Mouse (Mus musculus) cerebellum, adult 11-12 months (tissue): ENCODE measurements around the gene Itgax.
"Not testable (repeated sequence)": the region's sequence is repeated elsewhere in the genome, so short reads cannot be mapped to it uniquely, and the experiment has no call there.

Experiments
- DNase-seq: peaks from one replicate; pipeline ENCODE4 v3.0.0; 2022

Itgax gene

GRCm38 (mm10) chr7:128128741-128129720 is at the start of gene Itgax:
Gene Itgax (plus strand): TSS chr7:128129547.
- DNase-seq: no peak

- no peak for DNase-seq
Measured at GRCm38 (mm10) chr7:128080012-128080411, 49.3 kb upstream of the Itgax start.

DNA sequence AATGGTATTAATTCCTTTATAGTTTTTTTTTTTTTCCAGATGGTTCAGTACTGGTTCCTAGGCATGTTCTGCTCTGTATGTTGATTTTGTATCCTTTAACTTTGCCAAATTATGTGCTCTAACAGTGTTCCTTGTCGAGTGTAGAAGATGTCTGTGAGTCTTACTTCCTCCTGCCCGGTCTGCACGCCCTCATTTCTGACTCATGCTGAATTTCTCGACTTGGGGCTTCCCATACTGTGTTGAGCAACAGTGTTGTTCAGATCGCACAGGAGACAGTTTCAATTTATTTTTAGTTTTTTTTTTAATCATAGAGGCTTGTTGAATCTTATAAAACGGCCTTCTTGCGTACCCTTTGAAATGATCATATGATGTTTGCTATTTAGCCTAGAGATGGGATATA is 40.2 kb upstream of the Itgax start:
- no peak for DNase-seq

DNA sequence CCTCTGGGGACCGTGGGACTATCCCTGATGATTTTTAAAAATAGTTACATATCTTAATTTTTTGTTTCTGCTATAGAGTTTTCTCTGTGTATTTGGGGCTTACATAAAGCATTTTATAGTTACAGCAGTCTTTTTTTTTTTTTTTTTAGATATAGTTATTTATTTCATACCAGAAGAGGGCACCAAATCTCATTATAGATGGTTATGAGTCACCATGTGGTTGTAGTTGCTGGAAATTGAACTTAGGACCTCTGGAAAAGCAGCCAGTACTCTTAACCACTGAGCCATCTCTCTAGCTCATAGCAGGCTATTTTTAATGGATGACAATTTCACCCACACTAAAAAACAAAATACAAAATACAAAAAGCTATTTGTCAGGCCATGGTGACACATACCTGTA is 31.2 kb upstream of the Itgax start:
- DNase-seq: no peak

- no peak for DNase-seq
Measured at GRCm38 (mm10) chr7:128100742-128101357, 28.5 kb upstream of the Itgax start.

DNA sequence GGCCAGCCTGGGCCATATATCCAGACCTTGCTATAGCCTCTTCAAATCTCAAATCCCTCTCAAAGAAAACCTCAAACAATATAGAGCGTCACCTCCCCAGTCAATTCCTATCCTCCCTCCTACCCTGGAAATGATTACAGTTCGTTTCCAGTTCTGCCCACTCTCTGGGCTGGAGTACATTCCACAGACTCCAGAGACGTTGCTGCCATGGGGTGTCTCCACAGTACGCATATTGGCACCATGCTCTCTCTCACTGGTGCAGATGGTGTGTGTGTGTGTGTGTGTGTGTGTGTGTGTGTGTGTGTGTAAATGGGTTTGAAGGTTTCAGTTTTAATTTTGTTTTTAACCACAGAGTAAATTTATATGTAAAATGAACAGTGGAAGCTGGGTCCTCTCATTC is 24.1 kb upstream of the Itgax start:
- no peak for DNase-seq

- DNase-seq: no peak
Measured at GRCm38 (mm10) chr7:128107462-128107861, 21.9 kb upstream of the Itgax start.

DNA sequence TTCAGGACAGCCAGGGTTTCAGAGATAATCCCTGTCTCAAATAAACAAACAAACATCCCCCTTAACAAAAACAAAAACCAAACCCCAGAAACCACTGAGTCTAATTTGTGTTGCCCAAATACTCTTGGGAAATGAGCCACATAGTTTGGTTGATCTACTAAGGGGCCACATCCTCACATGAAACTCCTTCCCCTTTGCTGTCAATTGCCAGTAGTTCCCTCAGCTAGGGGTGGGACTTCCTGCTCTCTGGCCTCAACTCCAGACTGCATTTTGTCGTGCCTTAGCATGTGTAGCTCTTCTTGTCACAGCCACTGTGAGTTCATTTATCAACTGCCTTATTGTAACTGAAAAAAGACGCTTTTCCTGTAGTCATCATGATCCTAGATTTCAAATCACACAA is 19.0 kb upstream of the Itgax start:
- no peak for DNase-seq

DNA sequence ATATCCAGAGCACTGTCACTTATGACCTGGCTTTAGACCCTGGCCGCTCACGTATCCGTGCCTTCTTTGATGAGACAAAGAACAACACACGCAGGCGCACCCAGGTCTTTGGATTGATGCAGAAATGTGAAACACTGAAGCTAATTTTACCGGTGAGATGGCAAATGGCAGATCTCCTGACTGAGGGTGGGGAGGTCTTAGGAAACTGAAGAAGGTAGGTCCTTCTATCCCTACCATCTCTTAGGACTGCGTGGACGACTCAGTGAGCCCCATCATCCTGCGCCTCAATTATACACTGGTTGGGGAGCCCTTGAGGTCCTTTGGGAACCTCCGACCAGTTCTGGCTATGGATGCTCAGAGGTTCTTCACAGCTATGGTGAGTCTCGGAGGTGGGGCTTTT is 17.2 kb upstream of the Itgax start:
- no peak for DNase-seq

DNA sequence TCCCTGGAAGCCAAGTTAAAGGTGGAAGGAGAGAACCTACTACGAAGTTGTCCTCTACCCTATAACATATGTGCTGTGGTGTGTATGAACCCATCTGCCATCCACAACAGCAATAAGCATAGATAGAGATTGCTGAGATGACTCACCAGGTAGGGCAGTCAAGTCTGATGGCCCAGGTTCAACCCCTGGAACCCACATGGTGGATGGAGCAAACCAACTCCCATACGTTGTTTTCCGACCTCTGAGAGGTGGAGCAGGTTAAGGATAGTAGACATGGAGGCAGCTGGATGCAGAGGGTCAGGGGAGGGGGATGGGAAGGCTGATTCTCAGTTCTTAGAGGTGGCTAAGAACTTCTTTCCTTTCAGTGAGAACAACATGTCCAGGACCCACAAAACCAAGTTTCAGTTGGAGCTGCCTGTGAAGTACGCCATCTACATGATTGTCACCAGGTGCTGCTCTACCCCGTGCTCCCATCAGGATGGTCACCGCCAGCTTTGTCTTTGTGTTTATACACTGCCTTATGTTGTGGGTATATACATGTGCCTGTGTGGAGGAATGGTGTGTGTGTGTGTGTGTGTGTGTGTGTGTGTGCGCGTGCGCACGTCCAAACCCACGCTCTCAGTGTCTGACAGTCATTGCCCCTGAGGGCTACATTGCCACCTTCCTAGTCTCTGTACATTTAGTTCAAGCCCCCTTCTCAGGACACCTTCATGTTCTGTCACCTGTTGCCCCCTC is 14.8 kb upstream of the Itgax start:
- DNase-seq: no peak

DNA sequence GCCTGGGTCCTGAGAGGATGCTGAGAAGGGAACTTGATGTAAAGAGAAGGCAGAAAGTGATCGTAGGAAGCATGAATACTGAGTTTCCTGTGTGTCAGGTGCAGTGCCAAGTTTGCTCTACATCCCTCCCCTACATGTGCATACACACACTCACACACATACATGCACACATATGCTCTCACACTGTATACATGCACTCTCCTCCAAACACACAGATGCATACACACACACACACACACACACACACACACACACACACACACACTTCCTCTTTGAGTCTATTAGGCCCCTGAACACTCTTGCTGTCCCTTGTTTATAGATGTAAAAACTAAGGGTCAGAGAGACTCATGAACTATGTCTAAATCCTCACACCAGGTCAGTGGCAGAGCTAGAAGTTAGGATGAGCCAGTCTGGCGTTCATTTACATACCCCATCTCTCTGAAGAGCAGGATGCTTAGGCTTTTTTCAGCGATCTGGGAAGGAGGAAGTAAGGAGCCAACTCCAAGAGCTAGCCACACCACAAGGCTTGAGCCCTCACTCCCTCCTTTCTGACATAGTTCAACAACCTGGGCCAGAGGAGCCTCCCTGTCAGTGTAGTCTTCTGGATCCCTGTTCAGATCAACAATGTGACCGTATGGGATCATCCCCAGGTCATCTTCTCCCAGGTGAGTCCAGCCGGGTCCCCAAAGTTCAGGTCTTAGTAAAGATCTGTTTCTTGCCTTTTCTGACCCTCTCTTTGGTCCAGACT is 14.0 kb upstream of the Itgax start:
- no peak for DNase-seq

- DNase-seq: no peak
Measured at GRCm38 (mm10) chr7:128116396-128116795, 13.0 kb upstream of the Itgax start.

GRCm38 (mm10) chr7:128119726-128120490 is 9.4 kb upstream of the Itgax start:
- no peak for DNase-seq

- DNase-seq: no peak
Measured at GRCm38 (mm10) chr7:128132148-128132547, 2.8 kb downstream of the Itgax start.

- DNase-seq: no peak
Measured at GRCm38 (mm10) chr7:128133596-128133995, 4.2 kb downstream of the Itgax start.

DNA sequence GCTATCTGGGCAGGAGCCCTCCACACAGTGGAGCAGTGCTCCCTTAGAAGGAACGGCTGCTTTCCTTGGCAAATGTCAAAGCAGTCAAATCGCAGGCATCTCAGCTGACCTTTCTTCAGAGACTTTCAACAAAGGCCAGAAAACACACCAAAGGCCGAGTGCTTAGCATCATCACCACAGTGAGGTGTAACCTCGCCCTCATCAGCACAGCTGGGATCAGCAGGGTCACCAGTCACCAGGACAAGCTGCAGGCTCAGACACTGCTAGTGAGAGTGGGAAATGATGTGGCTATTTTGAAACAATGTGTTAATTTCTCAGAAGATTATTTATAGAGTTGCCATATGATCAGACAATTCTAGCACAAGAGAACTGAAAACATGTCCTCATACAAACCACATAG is 7.6 kb downstream of the Itgax start:
- DNase-seq: no peak

DNA sequence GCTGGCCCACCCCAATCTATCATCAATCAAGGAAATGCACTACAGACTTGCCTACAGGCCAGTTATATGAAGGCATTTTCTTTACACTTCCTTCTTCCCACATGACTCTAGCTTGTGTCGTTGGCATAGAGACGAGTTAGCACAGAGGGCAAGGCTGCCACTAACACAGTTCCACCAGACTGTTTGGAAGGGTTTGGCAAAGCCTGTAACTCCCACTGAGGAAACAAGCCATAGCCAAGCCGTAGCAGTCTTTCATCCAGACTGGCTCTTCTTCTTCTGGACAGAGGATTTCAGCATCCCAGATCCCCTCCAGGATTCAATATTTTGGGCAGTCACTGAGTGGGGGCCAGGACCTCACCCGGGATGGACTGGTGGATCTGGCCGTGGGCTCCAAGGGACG is 10.3 kb downstream of the Itgax start:
- DNase-seq: peak; percentile 6

- DNase-seq: no peak
Measured at GRCm38 (mm10) chr7:128150970-128151369, 21.6 kb downstream of the Itgax start.

GRCm38 (mm10) chr7:128154076-128154475 is 24.7 kb downstream of the Itgax start, which contains the start of gene Itgad:
Gene Itgad (plus strand): TSS chr7:128154376.
- DNase-seq: no peak

DNA sequence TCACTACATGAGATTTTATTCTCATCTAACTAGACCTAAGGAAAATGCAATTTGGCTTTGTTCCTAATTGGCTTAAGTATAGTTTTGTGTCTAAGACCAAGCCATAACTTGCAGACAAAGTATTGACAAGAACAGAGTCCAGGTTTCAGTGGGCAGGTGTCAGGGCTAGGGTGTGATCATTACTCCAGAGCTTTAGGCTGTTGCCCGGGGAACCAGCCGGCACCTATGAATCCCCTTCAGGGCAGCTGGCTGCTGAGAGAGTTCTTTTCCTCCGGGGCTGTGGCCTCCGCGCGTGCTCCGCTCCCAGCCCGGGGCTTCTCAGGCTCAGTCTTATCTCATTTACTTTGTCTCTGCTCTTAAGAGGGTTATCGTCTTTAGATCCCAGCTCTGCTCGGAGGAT is 25.6 kb downstream of the Itgax start:
- DNase-seq: no peak

DNA sequence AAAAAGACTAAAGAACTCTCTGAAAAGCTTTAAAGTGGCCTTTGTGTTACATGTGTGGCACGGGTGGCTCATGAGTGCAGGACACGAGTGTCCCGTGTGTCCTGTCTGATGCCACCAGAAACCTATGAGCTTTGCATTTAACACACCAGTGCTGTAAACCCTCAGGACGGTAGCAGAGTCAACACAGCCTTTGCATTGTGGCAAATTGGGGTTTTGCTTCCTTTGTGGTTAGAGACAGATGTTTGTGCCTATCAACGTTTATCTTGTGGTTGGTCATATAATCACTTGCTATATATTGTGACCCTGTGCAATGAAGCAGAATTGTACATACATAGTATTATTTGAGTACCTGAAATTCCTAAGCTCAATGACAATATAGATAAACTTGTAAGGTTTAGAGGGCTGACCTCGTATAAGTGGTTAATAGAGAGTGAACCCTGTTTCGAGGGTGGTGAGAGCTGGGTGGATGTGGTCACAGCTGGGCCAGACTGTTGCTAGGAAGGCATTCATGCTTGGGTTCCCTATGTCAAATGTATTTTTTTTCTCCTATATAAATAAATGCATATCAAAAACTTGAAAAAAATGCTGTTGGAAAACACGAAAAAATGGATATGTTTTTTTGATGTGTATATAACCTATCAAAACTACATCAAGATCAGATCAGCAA is 29.5 kb downstream of the Itgax start:
- DNase-seq: not testable (repeated sequence)
